Mouse (Mus musculus) forebrain, embryonic 11.5 days (tissue): ENCODE measurements around the gene Eid1. TPM values are rescaled to one million over a fixed set of nuclear protein-coding genes. Genes with fewer than 3 reads are reported as not detected.

Experiments used
- polyA plus RNA-seq: library from polyadenylated mRNA; unstranded; fragments of >200 nt; fragmentation: Nextera tagmentation; extraction: Ambion mirVana; gene quantifications from 2 replicates; pipeline ENCODE4 v1.2.1, GENCODE M21; 2014

Eid1 gene
- polyA plus RNA-seq, 1 experiment from 2014 or later: 252 TPM

Other genes with a start within 250 kb of the Eid1 start
- gene Gm9913, start 168.0 kb upstream of the Eid1 start, polyA plus RNA-seq: 0.27 and 0.31 TPM in 2 replicates
- gene Fbn1, start 165.1 kb upstream of the Eid1 start, polyA plus RNA-seq: 8.0 and 8.8 TPM in 2 replicates
- gene Cep152, start 48.0 kb upstream of the Eid1 start, polyA plus RNA-seq: 12.8 and 13.1 TPM in 2 replicates
- 1.3 TPM in 2 replicates for gene Shc4, start 51.1 kb downstream of the Eid1 start, polyA plus RNA-seq
- gene Secisbp2l, start 109.8 kb downstream of the Eid1 start, polyA plus RNA-seq: 28.6 and 29.4 TPM in 2 replicates
- 28.8 and 29.3 TPM in 2 replicates for gene Galk2, start 186.0 kb downstream of the Eid1 start, polyA plus RNA-seq
- 99.8 and 102 TPM in 2 replicates for gene Cops2, start 186.0 kb downstream of the Eid1 start, polyA plus RNA-seq